Mouse (Mus musculus): Measurements from ENCODE around the gene Cops7a. TPM values are rescaled to one million over a fixed set of nuclear protein-coding genes. Genes with fewer than 3 reads are reported as not detected.

The Cops7a gene
- total and polyA plus RNA-seq, 2 experiments from 2014 or later, result 92.3 to 131 TPM

DNA sequence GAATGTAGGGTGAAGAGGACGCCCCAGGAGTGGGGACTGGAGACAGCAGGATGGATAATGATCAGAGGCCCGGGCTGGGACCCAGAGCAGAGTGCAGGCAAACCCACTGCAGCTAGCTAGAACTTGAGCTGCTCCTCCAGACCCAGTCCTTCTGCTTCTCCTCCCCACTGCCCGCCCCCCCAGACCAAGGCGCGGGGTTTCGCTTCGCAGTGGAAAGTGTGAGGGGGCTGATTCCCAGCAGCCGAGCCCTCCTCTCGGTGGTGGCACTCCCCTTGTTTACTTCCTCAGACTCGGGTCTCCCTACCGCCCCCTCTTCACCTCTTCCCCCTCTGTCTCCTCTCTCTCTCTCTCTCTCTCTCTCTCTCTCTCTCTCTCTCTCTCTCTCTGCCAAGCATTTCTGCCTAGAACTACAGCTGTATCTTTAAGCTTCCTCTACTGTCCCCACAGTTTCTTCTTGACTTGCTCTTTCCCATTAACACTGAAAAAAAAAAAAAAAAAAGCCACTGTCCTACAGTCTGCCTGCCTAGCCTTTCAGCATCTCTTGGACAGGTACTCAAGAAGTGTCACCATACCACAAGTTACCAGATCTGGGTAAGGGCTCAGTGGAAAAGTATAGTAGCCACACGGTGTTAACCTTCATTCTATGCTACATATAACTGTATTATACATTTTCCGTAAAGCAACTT lies 53.7 kb downstream of the Cops7a start, which contains the start of gene Lag3:
Gene Lag3 (minus strand): TSS at position 173 of the 686 bp plus-strand sequence.
- peaks cover 22% of the 10 kb centered on the region for H3K36me3 ChIP-seq (ENCODE audit: insufficient read depth, low read length)
- no peak within 1 kb of the TSS for H3K4me2 ChIP-seq (ENCODE audit: low read depth, low read length, poor library complexity, severe bottlenecking)
- peaks cover 11% of the 10 kb centered on the region; the same call in 1 of the 2 replicates for H3K4me1 ChIP-seq (ENCODE audit: insufficient read depth, low read length)
- 28% methylated on average over 12 of the region's 13 CpGs for whole genome bisulfite sequencing
- no peaks in the 10 kb centered on the region for H3K27me3 ChIP-seq (ENCODE audit: insufficient read depth, low read length)
- ATAC-seq (ENCODE audit: low FRiP score) (no peak), DNase-seq (ENCODE audit: low spot score) (no peak)
- no peaks in the 10 kb centered on the region for H3K9me3 ChIP-seq (ENCODE audit: low read length)
- H3K27ac ChIP-seq (ENCODE audit: low read depth, low read length), result no peak within 1 kb of the TSS
- H3K9ac ChIP-seq (replicated peaks; ENCODE audit: low read length, poor library complexity, severe bottlenecking), result no peak within 1 kb of the TSS
- H3K4me3 ChIP-seq (ENCODE audit: low read depth, low read length), result no peak within 1 kb of the TSS
- no peak for TF ChIP-seq CTCF (IDR thresholded peaks at IDR 0.05)

DNA sequence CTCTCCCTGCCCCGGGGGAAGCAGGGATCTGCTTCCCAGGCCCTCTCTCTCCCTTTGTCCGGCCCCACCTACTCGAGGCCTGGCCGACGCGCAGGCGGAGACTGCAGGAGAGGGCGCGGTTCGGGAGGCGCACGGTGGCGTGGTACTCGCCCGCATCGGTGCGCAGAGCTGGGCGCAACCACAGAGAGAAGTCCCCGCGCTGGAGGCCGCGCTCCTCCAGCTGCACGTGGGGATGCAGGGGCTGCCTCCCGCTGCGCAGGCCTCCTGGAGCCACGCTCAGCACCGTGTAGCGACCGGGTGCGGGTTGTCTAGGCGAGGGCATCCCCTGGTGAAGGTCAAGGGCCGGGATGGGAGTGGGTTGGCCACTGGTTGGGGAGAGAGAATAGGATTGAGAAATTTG lies 55.3 kb downstream of the Cops7a start:
- Histone ChIP-seq H3K9ac (replicated peaks; ENCODE audit: low read length, poor library complexity, severe bottlenecking) (peak overlapping the region; percentile 50), H3K27me3 (ENCODE audit: insufficient read depth, low read length) (no peaks in the 10 kb centered on the region), H3K27ac (ENCODE audit: low read depth, low read length) (no peak overlapping the region), H3K4me3 (ENCODE audit: low read depth, low read length) (no peak overlapping the region), H3K9me3 (ENCODE audit: low read length) (no peaks in the 10 kb centered on the region), H3K36me3 (ENCODE audit: insufficient read depth, low read length) (peaks cover 22% of the 10 kb centered on the region), H3K4me2 (ENCODE audit: low read depth, low read length, poor library complexity, severe bottlenecking) (peak overlapping the region; percentile 41), H3K4me1 (ENCODE audit: insufficient read depth, low read length) (peaks cover 15% of the 10 kb centered on the region; the same call in 1 of the 2 replicates)
- TF ChIP-seq CTCF (IDR thresholded peaks at IDR 0.05), result no peak
- WGBS, result 13% methylated on average over 32 of the region's 32 CpGs
- DNase-seq (ENCODE audit: low spot score) (no peak), ATAC-seq (ENCODE audit: low FRiP score) (peak; percentile 15; the same call in 1 of the 2 replicates)

Other genes with a start within 250 kb of the Cops7a start
- 2.3 and 3.4 TPM in 2 replicates for gene Ptpn6, start 226.8 kb downstream of the Cops7a start, total RNA-seq (2014; rRNA removed)
- 3.2 and 4.0 TPM in 2 replicates for gene Ptpn6, start 226.8 kb downstream of the Cops7a start, polyA plus RNA-seq (2015; fragmentation: Nextera tagmentation; extraction: Ambion mirVana)
- 244 and 246 TPM in 2 replicates for gene Grcc10, start 224.2 kb downstream of the Cops7a start, total RNA-seq (2014; rRNA removed)
- 710 and 723 TPM in 2 replicates for gene Grcc10, start 224.2 kb downstream of the Cops7a start, polyA plus RNA-seq (2015; fragmentation: Nextera tagmentation; extraction: Ambion mirVana)
- not detected in 2 replicates for gene Gm45234, start 209.5 kb downstream of the Cops7a start, total RNA-seq (2014; rRNA removed)
- not detected in 2 replicates for gene Gm45234, start 209.5 kb downstream of the Cops7a start, polyA plus RNA-seq (2015; fragmentation: Nextera tagmentation; extraction: Ambion mirVana)
- 30.7 and 38.0 TPM in 2 replicates for gene Atn1, start 209.0 kb downstream of the Cops7a start, total RNA-seq (2014; rRNA removed)
- 25.5 and 30.4 TPM in 2 replicates for gene Atn1, start 209.0 kb downstream of the Cops7a start, polyA plus RNA-seq (2015; fragmentation: Nextera tagmentation; extraction: Ambion mirVana)
- 221 and 267 TPM in 2 replicates for gene Eno2, start 195.9 kb downstream of the Cops7a start, total RNA-seq (2014; rRNA removed)
- 175 and 189 TPM in 2 replicates for gene Eno2, start 195.9 kb downstream of the Cops7a start, polyA plus RNA-seq (2015; fragmentation: Nextera tagmentation; extraction: Ambion mirVana)
- gene Lrrc23, start 185.8 kb downstream of the Cops7a start, total RNA-seq (2014; rRNA removed), result 12.7 and 12.8 TPM in 2 replicates
- gene Lrrc23, start 185.8 kb downstream of the Cops7a start, polyA plus RNA-seq (2015; fragmentation: Nextera tagmentation; extraction: Ambion mirVana), result 6.1 and 9.0 TPM in 2 replicates
- 5.9 and 9.3 TPM in 2 replicates for gene Spsb2, start 156.9 kb downstream of the Cops7a start, total RNA-seq (2014; rRNA removed)
- 10.2 and 10.9 TPM in 2 replicates for gene Spsb2, start 156.9 kb downstream of the Cops7a start, polyA plus RNA-seq (2015; fragmentation: Nextera tagmentation; extraction: Ambion mirVana)
- gene Tpi1, start 151.2 kb downstream of the Cops7a start, total RNA-seq (2014; rRNA removed), result 392 and 419 TPM in 2 replicates
- gene Tpi1, start 151.2 kb downstream of the Cops7a start, polyA plus RNA-seq (2015; fragmentation: Nextera tagmentation; extraction: Ambion mirVana), result 415 and 480 TPM in 2 replicates
- 218 and 219 TPM in 2 replicates for gene Usp5, start 136.1 kb downstream of the Cops7a start, total RNA-seq (2014; rRNA removed)
- gene Usp5, start 136.1 kb downstream of the Cops7a start, polyA plus RNA-seq (2015; fragmentation: Nextera tagmentation; extraction: Ambion mirVana), result 201 and 214 TPM in 2 replicates
- 9.4 and 16.7 TPM in 2 replicates for gene Cdca3, start 136.0 kb downstream of the Cops7a start, total RNA-seq (2014; rRNA removed)
- 15.0 and 16.0 TPM in 2 replicates for gene Cdca3, start 136.0 kb downstream of the Cops7a start, polyA plus RNA-seq (2015; fragmentation: Nextera tagmentation; extraction: Ambion mirVana)
- gene Gnb3, start 125.3 kb downstream of the Cops7a start, total RNA-seq (2014; rRNA removed), result 0.52 and 0.66 TPM in 2 replicates
- 0.23 and 1.1 TPM in 2 replicates for gene Gnb3, start 125.3 kb downstream of the Cops7a start, polyA plus RNA-seq (2015; fragmentation: Nextera tagmentation; extraction: Ambion mirVana)
- 67.4 and 74.4 TPM in 2 replicates for gene P3h3, start 107.8 kb downstream of the Cops7a start, total RNA-seq (2014; rRNA removed)
- 9.8 and 11.2 TPM in 2 replicates for gene P3h3, start 107.8 kb downstream of the Cops7a start, polyA plus RNA-seq (2015; fragmentation: Nextera tagmentation; extraction: Ambion mirVana)
- 198 and 225 TPM in 2 replicates for gene Gpr162, start 101.6 kb downstream of the Cops7a start, total RNA-seq (2014; rRNA removed)
- gene Gpr162, start 101.6 kb downstream of the Cops7a start, polyA plus RNA-seq (2015; fragmentation: Nextera tagmentation; extraction: Ambion mirVana), result 38.3 and 39.3 TPM in 2 replicates
- gene Cd4, start 77.3 kb downstream of the Cops7a start, total RNA-seq (2014; rRNA removed), result 0.19 and 2.8 TPM in 2 replicates
- gene Cd4, start 77.3 kb downstream of the Cops7a start, polyA plus RNA-seq (2015; fragmentation: Nextera tagmentation; extraction: Ambion mirVana), result 0.25 and 0.58 TPM in 2 replicates
- 1.1 and 2.1 TPM in 2 replicates for gene Lag3, start 53.8 kb downstream of the Cops7a start, total RNA-seq (2014; rRNA removed)
- gene Lag3, start 53.8 kb downstream of the Cops7a start, polyA plus RNA-seq (2015; fragmentation: Nextera tagmentation; extraction: Ambion mirVana), result 2.8 and 3.5 TPM in 2 replicates
- gene Ptms, start 45.4 kb downstream of the Cops7a start, total RNA-seq (2014; rRNA removed), result 814 and 944 TPM in 2 replicates
- gene Ptms, start 45.4 kb downstream of the Cops7a start, polyA plus RNA-seq (2015; fragmentation: Nextera tagmentation; extraction: Ambion mirVana), result 810 TPM in 2 replicates
- 512 and 647 TPM in 2 replicates for gene Mlf2, start 34.2 kb downstream of the Cops7a start, total RNA-seq (2014; rRNA removed)
- 628 and 643 TPM in 2 replicates for gene Mlf2, start 34.2 kb downstream of the Cops7a start, polyA plus RNA-seq (2015; fragmentation: Nextera tagmentation; extraction: Ambion mirVana)
- 31.8 and 36.1 TPM in 2 replicates for gene Pianp, start 31.2 kb upstream of the Cops7a start, total RNA-seq (2014; rRNA removed)
- 97.0 and 97.5 TPM in 2 replicates for gene Pianp, start 31.2 kb upstream of the Cops7a start, polyA plus RNA-seq (2015; fragmentation: Nextera tagmentation; extraction: Ambion mirVana)
- gene Zfp384, start 43.6 kb upstream of the Cops7a start, total RNA-seq (2014; rRNA removed), result 33.2 and 38.6 TPM in 2 replicates
- gene Zfp384, start 43.6 kb upstream of the Cops7a start, polyA plus RNA-seq (2015; fragmentation: Nextera tagmentation; extraction: Ambion mirVana), result 9.0 and 9.7 TPM in 2 replicates
- gene Ing4, start 74.2 kb upstream of the Cops7a start, total RNA-seq (2014; rRNA removed), result 60.4 and 69.8 TPM in 2 replicates
- 97.8 and 104 TPM in 2 replicates for gene Ing4, start 74.2 kb upstream of the Cops7a start, polyA plus RNA-seq (2015; fragmentation: Nextera tagmentation; extraction: Ambion mirVana)
- 6.9 and 12.6 TPM in 2 replicates for gene Acrbp, start 84.2 kb upstream of the Cops7a start, total RNA-seq (2014; rRNA removed)
- 7.2 and 7.8 TPM in 2 replicates for gene Acrbp, start 84.2 kb upstream of the Cops7a start, polyA plus RNA-seq (2015; fragmentation: Nextera tagmentation; extraction: Ambion mirVana)
- 0.90 and 1.7 TPM in 2 replicates for gene Lpar5, start 102.4 kb upstream of the Cops7a start, total RNA-seq (2014; rRNA removed)
- 0.52 and 0.71 TPM in 2 replicates for gene Lpar5, start 102.4 kb upstream of the Cops7a start, polyA plus RNA-seq (2015; fragmentation: Nextera tagmentation; extraction: Ambion mirVana)
- 117 and 133 TPM in 2 replicates for gene Chd4, start 130.4 kb upstream of the Cops7a start, total RNA-seq (2014; rRNA removed)
- 72.9 and 89.1 TPM in 2 replicates for gene Chd4, start 130.4 kb upstream of the Cops7a start, polyA plus RNA-seq (2015; fragmentation: Nextera tagmentation; extraction: Ambion mirVana)
- 34.5 and 45.8 TPM in 2 replicates for gene Nop2, start 166.4 kb upstream of the Cops7a start, total RNA-seq (2014; rRNA removed)
- gene Nop2, start 166.4 kb upstream of the Cops7a start, polyA plus RNA-seq (2015; fragmentation: Nextera tagmentation; extraction: Ambion mirVana), result 41.4 and 42.6 TPM in 2 replicates
- gene Iffo1, start 179.7 kb upstream of the Cops7a start, total RNA-seq (2014; rRNA removed), result 33.3 and 33.9 TPM in 2 replicates
- gene Iffo1, start 179.7 kb upstream of the Cops7a start, polyA plus RNA-seq (2015; fragmentation: Nextera tagmentation; extraction: Ambion mirVana), result 19.0 and 20.4 TPM in 2 replicates
- 2,678 and 3,049 TPM in 2 replicates for gene Gapdh, start 200.9 kb upstream of the Cops7a start, total RNA-seq (2014; rRNA removed)
- 1,705 and 1,726 TPM in 2 replicates for gene Gapdh, start 200.9 kb upstream of the Cops7a start, polyA plus RNA-seq (2015; fragmentation: Nextera tagmentation; extraction: Ambion mirVana)
- gene Ncapd2, start 226.2 kb upstream of the Cops7a start, total RNA-seq (2014; rRNA removed), result 29.8 and 33.7 TPM in 2 replicates
- 18.4 and 21.0 TPM in 2 replicates for gene Ncapd2, start 226.2 kb upstream of the Cops7a start, polyA plus RNA-seq (2015; fragmentation: Nextera tagmentation; extraction: Ambion mirVana)
- gene Mrpl51, start 226.3 kb upstream of the Cops7a start, total RNA-seq (2014; rRNA removed), result 23.3 and 48.2 TPM in 2 replicates
- gene Mrpl51, start 226.3 kb upstream of the Cops7a start, polyA plus RNA-seq (2015; fragmentation: Nextera tagmentation; extraction: Ambion mirVana), result 136 and 145 TPM in 2 replicates